Mouse (Mus musculus) ovary, postnatal 14 days (tissue): ENCODE results near the gene Gm10570.

Source experiments
- DNase-seq: peaks from one replicate; pipeline ENCODE4 v3.0.0; 2022; ENCODE audit warnings: low spot score

The Gm10570 gene

DNA sequence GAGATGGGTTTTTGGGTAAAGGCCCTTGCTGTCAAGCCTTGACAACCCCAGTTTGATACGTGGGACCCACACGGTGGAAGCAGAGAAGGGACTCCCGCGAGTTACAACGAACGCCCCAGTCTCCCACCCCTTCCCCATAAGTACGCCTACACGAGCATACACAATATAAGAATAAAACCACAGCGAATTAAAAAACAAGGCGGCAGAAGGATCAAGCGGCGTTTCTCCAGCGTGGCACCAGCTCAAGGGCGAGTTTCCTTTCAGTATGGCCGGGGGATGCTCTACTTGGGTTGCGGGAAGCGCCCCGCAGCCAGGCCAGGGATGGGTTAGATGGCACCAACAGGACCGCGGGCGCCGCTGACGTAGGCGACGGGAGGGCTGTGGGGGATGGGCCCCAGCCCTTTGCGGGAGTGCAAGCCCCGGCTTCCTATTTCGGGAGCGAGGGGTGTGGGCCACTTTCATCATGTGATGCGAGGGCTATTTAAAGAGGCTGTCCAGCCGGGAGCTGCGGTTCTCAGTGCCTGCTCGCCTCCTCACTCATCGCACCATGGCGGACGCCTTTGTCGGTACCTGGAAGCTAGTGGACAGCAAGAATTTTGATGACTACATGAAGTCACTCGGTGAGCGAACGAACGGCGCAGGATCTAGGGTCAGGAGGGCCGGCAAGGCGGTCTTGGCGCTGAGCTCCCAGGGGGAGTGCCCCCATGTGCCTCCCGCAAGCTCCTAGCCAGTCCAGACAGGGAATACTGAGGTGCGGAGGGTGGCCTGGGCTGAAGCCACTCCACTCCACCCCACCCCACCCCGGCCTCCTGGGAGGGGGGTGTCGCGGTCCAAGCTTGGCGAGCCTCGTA lies at the start of gene Gm10570, which contains the start of gene Fabp3:
TSS of gene Gm10570 (minus strand) at position 444 of the 851 bp plus-strand sequence.
TSS of gene Fabp3 (plus strand) at position 365 of the 851 bp plus-strand sequence.
- DNase-seq, result no peak

DNA sequence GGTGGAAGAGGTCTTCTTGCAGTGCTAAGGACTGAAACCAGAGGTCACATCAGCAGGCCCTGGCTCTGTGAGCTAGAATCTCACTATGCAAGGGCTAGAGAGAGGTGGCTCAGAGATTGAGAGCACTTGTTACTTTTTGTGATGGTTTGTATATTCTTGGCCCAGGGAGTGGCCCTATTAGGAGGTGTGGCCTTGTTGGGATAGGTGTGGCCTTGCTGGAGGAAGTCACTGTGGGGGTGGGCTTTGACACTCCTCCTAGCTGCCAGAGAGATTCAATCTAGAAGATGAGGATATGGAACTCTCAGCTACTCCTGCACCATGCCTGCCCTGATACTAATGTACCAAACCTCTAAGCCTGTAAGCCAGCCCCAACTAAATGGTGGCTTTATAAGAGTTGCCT lies 49.5 kb upstream of the Gm10570 start:
- DNase-seq, result no peak

DNA sequence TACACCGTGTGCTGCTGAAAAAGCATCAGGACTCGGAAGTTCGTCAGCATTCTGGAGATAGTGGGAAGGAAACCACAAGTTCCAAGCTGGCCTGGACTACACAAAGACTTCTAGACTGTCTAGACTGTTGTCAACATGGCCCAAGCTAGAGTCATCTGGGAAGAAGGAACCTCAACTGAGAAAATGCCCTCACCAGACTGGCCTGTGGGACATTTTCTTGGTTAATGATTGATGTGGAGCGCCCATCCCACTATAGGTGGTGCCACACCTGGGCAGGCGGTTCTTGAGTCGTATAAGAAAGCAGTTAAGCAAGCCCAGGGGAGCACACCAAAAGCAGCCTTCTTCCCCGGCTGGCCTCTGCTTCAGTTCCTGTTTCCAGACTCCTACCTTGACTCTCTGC lies 44.1 kb upstream of the Gm10570 start:
- DNase-seq, result no peak

DNA sequence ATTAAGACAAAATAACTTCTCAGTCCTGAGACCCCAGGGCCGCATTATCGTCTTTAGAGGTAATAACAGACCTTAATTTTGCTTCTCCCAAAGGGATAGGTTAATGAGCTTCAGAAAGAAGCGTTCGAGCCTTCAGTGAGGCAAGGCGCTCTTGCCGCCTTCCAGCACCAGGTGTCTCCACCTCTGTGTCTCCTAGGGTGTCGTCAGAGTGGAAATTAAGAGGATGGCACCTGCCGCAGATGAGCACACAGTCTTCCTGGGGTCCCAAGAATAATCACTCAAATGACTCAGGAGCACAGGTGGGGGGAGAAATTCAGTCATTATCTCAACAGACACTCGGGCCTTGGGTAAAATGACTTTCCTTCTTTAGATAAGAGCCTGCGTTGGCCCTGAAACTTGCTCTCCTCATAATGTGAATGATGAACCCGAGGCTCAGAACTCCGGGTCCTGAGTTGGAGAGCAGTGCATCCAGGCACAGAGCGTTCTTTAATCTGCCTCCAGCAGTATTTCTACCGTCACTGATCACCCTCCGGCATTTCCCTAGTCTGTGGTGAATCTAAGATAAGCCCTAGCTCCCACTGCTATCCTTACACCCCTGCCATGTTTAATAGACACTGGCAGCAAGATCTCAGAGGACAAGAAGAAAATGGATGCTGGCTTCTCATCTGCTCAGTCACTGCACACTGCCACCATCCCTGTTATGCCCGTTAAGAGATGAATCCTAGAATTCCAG lies 42.4 kb upstream of the Gm10570 start:
- DNase-seq, result no peak

DNA sequence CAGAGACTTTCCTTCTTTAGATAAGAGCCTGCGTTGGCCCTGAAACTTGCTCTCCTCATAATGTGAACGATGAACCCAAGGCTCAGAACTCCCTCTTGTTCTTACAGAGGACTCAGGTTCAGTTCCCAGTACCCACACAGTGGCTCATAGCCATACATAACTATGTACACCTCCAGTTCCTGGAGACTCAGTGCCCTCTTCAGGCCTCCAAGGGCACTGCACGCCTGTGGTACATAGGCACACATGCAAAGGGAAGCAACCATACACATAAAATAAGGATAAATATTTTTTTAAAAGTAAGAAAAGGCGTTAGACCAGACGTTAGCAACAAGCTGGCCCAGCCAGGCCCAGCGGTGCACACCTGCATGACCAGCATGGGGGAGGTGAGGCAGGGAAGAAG lies 41.2 kb upstream of the Gm10570 start:
- no peak for DNase-seq

DNA sequence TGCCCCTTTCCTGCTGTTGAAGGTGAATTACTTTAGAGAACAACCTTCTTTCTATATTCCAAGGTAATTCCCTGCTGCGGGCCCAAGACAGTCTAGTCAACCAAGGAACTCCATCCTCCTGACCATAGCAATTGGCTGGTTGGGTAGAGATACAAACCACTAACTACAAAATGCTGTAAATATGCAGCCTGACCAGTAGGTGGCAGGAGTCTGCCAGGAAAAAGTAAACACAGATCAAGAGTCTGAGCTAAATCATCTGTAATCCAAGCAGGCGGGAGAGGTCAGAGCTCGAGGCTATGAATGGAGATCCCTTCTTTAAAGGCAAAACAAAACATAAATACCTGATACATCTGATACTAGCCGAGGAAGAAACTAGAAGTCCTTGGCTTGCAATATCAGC lies 33.2 kb upstream of the Gm10570 start:
- DNase-seq, result peak; percentile 44

DNA sequence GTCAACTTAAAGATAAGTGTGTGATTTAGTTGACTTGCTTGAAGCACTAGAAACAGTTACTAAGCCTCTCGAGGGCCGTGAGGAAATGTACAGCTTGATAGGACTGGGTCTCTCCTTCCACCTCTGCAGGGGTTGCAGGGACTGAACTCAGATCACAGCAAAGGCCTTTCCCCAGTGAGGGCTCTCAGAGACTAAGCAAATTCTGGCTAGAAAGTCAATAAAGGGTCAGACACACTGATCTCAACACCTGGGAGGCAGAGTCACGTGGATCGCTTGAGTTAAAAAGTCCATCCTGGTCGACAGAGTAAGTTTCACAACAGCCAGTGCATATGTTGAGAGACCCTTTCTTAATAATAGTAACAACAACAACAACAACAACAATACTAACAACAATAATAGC lies 27.4 kb upstream of the Gm10570 start:
- DNase-seq, result no peak

DNA sequence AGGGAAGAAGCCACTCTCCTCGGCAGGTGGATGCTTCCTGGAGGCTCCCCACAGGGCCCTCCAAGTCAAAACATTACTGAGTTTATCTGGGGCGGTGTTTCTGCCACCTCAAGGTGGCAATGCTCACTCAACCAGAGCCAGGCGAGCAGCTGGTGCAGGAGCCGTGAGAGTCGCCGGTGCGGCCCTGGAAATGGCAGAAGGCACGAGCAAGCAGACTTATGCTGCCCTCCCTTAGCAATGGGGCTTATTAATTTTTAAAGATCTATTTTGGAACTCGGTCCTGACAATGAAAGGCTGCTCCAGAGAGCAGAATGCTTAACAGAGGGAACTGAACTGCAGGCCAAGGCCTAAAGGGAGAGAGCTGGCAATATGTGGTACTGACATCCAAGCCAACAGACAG lies 18.9 kb upstream of the Gm10570 start:
- DNase-seq, result no peak

DNA sequence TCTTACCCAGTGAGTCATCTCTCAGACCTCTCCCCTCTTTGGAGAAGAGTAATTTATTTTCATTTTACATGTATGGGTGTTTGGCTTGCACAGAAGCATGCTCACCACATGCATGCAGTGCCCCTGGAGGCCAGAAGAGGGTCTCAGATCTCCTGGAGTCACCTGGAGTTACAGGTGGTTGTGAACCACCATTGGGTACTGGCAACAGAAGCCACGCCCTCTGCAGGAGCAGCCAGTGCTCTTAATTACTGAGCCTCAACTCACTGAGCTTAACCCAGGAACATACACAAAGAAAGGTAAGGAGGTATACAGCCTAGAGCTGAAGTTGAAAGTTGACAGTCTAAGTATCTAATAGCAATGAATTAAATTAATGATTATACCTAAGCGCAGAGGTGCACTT lies 17.0 kb upstream of the Gm10570 start:
- DNase-seq, result no peak

DNA sequence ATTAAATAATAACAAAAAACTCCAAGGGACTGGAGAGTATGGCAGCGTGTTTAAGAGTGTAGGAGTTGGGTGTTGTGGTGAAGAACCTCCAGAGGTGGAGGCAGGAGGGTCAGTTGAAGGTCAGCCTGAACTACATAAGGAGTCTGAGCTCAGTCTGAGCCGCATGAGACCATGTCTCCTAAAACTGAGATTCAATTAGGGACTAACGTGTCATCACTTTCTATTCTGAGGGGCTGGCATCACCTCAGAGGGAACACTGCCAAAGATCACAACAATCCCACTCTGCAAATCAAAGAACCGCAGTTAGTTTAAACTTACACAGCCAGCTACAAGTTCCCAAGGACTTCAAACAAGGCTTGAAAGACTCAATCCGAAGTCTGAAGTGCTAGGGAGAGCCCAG lies 15.1 kb upstream of the Gm10570 start:
- no peak for DNase-seq

DNA sequence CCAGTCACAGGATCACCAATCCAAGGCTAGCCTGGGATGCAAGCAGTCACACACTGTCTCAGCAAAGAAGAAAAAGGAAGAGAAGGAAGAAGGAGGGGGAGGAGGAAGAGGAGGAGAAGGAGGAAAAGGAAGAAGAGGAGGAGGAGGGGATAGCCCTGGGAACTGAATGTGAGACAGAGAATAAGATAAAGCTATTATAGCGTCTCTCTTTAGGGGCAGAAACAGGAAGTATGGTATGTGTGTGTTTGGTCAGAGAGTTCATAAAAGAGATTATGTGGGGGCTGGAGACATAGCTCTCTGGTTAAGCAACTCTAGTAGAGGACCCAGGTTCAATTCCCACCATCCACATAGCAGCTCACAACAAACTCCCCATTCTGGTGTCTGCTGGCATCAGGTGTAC lies 14.7 kb upstream of the Gm10570 start:
- DNase-seq, result no peak

DNA sequence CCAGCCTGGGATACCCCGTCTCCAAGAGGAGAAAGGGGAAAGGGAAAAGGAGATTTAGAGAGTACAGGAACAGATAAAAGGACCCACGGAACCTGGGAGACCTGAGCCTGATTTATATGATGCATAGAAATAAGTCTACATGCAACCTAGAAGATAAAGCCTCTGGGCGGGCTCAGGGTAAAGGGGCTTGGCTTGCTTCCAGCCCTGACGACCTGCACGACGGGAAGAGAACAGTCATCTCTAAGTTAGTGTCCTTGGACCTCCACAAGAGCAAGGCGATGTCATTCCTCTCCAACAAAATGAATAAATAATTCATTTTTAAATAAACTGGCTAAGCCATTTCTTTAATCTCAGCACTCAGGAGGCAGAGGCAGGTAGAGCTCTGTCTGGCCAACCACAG lies 14.1 kb upstream of the Gm10570 start:
- no peak for DNase-seq

DNA sequence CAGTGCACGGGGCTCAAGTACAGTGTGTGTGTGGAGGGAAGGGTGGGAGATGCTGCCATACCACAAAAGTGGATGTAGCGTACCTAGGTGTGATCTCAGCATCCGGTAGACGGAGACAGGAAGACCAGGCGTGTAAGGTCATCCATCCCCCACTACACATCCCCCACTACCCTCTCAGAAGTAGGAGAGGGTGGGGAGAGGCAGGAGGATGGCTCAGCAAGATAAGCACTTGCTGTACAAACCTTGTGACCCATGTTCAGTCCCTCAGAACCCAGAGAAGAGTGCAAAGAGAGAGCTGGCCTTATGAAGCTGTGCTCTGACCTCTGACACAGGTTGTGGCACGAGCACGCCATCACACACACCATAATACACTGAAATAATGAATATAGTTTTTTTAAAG lies 13.2 kb upstream of the Gm10570 start:
- no peak for DNase-seq

DNA sequence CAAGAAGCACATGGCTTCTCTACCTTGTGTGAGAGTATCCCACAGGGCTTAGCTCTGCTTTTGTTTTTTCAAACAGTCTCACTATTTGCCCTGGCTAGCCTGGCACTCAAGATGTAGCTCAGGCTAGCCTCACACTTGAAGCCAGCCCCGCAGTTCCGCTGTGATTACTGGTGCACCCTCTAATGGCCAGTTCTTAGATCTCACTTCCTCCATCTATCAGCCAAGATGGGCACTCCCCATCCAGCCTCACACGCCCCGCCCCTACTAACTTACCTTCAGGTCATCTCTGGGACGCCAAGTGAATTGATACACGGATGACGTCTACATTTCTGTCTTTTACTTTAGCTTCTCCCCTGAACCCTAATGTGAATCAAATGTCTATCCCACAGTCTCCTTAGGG lies 11.1 kb upstream of the Gm10570 start:
- DNase-seq, result no peak

DNA sequence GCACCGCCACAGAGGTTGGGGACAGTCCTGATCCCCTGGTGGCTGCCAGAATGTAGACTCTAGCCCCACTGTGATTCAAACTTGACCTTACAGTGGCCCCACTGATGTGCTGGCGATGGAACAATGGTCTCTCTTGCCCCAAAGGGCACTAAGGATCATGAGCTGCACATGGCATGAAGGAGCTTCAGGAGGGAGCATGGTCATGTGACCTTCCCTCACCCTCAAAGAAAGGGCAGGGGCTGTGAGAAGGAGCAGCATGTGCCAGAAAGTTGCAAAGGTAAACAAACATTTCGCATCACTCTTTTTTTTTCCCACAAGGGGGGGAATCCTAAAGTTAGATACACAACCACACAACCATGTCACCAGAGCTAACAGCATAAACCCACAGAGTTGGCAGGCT lies 9.6 kb upstream of the Gm10570 start:
- DNase-seq, result no peak

DNA sequence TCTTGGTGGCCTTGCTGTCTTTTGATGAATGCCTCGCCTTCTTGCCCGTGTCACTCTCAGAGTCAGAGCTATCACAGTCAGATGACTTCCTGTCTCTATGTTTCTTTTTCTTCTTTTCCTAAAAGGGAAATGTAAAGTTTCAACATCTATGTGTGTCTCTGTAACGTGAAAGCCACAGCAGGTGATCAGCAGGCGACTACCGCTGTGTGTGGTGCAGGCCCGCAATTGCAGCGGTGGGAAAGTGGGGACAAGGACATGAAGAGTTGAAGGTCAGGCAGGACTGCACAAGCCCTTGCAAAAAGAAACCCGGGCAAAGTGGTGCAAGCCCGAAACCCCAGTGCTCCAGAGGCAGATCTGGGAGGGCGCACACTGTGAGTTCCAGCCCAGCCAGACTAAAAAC lies 8.2 kb upstream of the Gm10570 start:
- no peak for DNase-seq

DNA sequence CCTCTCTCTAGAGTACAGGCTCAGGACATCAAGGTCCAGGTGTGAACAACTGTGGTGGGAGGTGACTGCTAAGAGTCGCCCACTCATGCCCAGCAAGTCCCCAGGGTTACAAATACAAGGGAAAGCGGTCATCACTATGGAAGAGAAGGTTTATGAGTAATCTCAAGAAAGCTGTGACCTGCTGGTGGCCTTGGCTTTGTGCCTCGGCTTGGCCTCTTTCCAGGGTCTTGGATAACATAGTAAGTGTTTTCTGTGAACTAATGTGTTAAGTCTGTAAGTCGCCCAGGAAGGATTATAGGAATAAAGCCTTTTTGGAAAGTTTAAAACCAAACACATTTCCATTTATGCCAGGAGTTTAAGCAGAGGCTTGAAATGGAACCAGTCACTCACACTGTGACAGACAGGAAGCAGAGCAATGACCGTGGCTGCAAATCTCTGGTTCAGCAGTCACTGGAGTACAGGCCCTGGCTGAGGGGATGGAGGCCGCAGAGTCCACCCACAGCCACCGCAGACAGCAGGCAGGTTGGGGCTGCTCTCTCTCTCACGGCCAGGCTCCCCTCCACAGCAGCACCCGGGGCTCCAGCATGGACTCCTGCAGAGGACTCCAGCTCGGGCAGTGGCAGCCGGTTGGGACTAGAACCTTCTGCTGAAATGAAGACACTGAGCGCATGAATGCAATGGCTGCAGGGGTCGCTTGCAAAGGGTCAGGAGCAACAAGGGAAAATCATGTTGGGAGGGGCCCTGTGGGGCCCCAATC lies 7.5 kb upstream of the Gm10570 start:
- DNase-seq, result no peak

DNA sequence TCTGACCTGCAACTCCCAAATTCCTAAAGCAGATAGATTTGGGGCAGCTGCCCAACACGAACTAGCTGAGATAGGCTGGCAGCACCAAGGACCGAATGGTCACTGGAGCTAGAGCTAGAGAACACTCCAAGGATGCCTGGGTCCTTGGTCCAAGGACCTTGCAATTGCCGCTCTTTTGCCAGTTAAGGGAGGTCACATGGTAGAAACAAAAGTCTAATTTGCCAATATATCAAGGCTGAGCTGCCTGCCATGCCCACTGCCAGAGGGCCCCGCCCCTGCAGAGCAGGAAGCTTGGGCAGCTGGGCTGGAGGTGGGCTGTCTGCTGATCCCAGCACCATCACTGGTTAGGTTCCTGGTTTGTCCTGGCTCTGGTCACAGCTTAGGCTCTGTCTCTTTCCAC lies 5.1 kb upstream of the Gm10570 start:
- DNase-seq, result no peak

DNA sequence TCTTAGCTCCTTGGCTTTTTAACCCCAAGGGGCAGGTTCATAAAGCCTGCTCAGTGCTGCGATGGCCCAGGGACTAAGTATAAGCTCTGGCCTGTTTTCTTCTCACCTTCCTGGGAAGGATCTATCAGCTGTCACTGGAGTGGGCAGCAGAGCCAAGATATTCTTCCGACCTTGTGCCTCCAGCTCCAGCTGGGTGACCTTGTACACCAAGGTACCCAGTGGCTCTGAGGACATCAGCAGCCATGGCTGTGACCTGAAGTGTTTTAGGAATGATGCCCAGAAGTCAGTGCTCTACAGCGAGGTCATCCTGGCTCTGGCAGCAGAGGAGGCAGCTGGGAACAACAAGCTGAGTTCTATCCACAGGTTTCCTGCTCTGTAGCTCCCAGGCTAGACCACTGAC lies 4.1 kb upstream of the Gm10570 start:
- DNase-seq, result no peak

DNA sequence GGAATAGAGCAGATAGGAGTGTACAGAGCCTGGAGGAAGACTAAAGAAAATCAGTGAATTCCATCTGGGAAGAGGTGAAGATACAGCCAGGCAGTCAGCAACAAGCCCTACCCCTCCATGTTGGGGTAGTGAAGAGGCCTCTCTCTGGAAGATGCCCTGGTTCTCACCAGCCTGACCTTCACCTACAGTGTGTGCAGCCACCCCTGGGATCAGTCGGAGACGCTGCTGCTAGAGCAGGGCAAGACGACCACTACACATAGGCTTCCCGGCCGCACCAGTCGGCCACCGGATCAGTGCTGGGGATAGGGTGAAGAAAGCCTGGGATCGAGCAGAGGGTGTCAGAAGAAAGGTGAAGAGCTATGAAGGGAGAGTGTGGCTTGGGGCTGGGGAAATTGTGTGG lies 780 bp upstream of the Gm10570 start:
- no peak for DNase-seq

DNA sequence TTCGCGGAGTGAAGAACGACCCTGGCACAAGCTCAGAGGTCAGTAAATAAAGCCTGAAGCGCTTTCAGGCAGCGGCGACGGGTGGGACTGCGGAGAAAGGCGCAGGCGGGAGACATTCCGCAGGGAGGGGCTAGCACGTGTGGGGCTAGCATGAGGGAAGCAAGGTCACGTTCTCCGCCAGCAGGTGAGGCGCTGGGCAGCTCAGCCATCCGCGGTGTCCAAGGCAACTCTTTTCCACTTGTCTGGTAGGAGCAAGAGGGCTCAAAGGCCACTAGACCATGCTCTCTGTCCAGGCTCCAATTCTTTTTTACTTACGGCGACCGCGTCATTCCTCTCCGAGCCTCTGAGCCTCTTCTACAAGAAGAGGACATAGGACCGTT lies 633 bp downstream of the Gm10570 start:
- DNase-seq, result no peak

DNA sequence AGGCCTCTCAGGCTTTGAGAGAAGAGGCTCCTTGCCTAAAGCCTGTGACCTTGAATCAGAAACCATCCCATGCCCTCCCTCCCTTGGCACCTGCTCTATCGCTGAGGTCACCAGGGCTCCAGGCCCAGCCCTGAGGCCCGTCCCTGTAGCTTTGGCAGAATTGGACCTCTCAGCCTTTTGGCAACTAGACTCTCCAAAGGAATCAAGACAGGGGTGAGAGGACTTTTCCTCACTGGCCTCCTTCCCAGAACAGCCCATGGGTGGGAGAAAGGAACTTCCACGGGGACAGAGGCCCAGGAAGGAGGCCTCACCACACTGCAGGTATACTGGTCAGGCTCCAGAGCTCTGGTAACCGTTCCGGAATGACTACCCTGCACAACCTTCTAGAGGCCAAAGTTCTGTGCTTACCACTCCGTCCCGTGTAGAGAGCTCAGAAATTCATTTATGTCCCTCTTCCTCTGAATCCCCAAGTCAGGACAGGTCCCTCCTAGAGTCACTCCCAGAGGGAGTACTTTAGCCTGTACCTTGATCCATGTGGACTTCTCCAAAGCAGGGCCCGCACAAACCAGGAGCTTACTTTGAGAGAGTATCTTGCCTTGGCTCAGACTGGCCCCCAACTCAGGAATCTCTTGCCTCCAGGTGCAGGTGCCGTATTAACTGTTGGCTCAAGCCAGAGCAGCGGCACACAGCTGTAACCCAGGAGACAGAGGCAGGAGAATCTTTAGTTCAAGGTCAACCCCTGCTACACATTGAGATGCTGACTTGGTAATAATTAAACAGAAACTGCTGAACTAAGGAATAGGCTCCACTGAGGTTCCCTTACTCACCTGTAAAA lies 1.5 kb downstream of the Gm10570 start:
- no peak for DNase-seq
